Mouse (Mus musculus): Measurements from ENCODE around the gene Slc8a1.

GRCm38 (mm10) chr17:81616326-81616725 is 121.9 kb downstream of the Slc8a1 start:
- TF ChIP-seq CTCF (IDR thresholded peaks at IDR 0.05; ENCODE audit: low read depth, low read length), result no peak
- no peak for TF ChIP-seq TAL1 (conservative IDR thresholded peaks at IDR 0.05; ENCODE audit: low read depth, low read length)
- no peak for TF ChIP-seq GATA2 (IDR thresholded peaks at IDR 0.05; ENCODE audit: borderline replicate concordance, low read depth, low read length)
